Mouse (Mus musculus) CH12.LX (cell line): ENCODE measurements around the gene Oprd1. TPM values are rescaled to one million over a fixed set of nuclear protein-coding genes. Genes with fewer than 3 reads are reported as not detected.

Experiments used
- DNase-seq: peaks from one replicate; pipeline ENCODE4 v3.0.0-alpha.2; 2013; ENCODE audit errors: extremely low read depth
- H3K27ac ChIP-seq: 2 replicates; pipeline ENCODE4 v1.5.1; 2012; ENCODE audit warnings: low read depth, mild to moderate bottlenecking, control low read depth, moderate library complexity; ENCODE audit not compliant: insufficient read depth
- H3K27me3 ChIP-seq: replicated peaks from 2 replicates; pipeline ENCODE3; 2012; ENCODE audit warnings: inconsistent platforms
- H3K36me3 ChIP-seq, 2 experiments: replicated peaks in 1 of 2; 2 replicates each; pipeline versions ENCODE3 to v1.6.1; 2012; ENCODE audit warnings: inconsistent platforms in 1 of 2, low read length in 1 of 2, mild to moderate bottlenecking in 1 of 2, mixed read lengths in 1 of 2, moderate library complexity in 1 of 2; ENCODE audit not compliant: control insufficient read depth in 1 of 2, insufficient read depth in 1 of 2
- H3K4me1 ChIP-seq, 2 experiments: 2 replicates each; pipeline ENCODE4 v1.6.1; 2012; ENCODE audit warnings: inconsistent platforms in 1 of 2, moderate library complexity in 1 of 2; ENCODE audit not compliant: insufficient read depth in 2 of 2, control insufficient read depth in 1 of 2
- H3K4me2 ChIP-seq: 2 replicates; pipeline ENCODE4 v1.6.1; 2012; ENCODE audit warnings: low read depth, mild to moderate bottlenecking, control low read depth; ENCODE audit not compliant: poor library complexity, insufficient read depth, severe bottlenecking
- H3K4me3 ChIP-seq, 3 experiments: fragments of 150-350 bp in 1 of 3; sonication (generic) in 1 of 3; replicated peaks in 1 of 3; 2 replicates each; pipeline versions ENCODE3 to v1.5.1; 2011 to 2012; ENCODE audit warnings: low read depth in 2 of 3, low read length in 2 of 3, mild to moderate bottlenecking in 2 of 3, moderate library complexity in 2 of 3, control low read depth in 1 of 3, improper control_type of control experiment in 1 of 3, inconsistent platforms in 1 of 3, mixed read lengths in 1 of 3; ENCODE audit not compliant: poor library complexity in 1 of 3
- H3K79me2 ChIP-seq: replicated peaks from 2 replicates; pipeline ENCODE4 v1.6.1; 2012; ENCODE audit warnings: mild to moderate bottlenecking, moderate library complexity; ENCODE audit not compliant: control insufficient read depth, poor library complexity, insufficient read depth, severe bottlenecking; ENCODE audit errors: extremely low read depth
- H3K9ac ChIP-seq: 2 replicates; pipeline ENCODE4 v1.6.1; 2012; ENCODE audit warnings: low read depth, mild to moderate bottlenecking, control low read depth, moderate library complexity; ENCODE audit not compliant: insufficient read depth
- H3K9me3 ChIP-seq: replicated peaks from 2 replicates; pipeline ENCODE3; 2012; ENCODE audit warnings: low read length, inconsistent platforms, mixed read lengths
- BHLHE40 ChIP-seq: IDR thresholded peaks from 2 replicates; pipeline ENCODE4 v1.6.1; 2011; ENCODE audit warnings: mild to moderate bottlenecking, low read depth, low read length, improper control_type of control experiment
- E2F4 ChIP-seq: IDR thresholded peaks from 2 replicates; pipeline ENCODE4 v1.6.1; 2011; ENCODE audit warnings: low read depth, low read length, improper control_type of control experiment; ENCODE audit not compliant: insufficient replicate concordance
- EP300 ChIP-seq: IDR thresholded peaks from 2 replicates; pipeline ENCODE4 v1.6.1; 2011; ENCODE audit warnings: low read length, improper control_type of control experiment
- JUN ChIP-seq: IDR thresholded peaks from 2 replicates; pipeline ENCODE4 v1.6.1; 2011; ENCODE audit warnings: low read depth, mild to moderate bottlenecking, low read length, improper control_type of control experiment, moderate library complexity; ENCODE audit not compliant: insufficient read depth
- MAZ ChIP-seq: IDR thresholded peaks from 2 replicates; pipeline ENCODE4 v1.6.1; 2012; ENCODE audit warnings: low read depth, mild to moderate bottlenecking, inconsistent platforms, low read length, improper control_type of control experiment, moderate library complexity
- MXI1 ChIP-seq: IDR thresholded peaks from 2 replicates; pipeline ENCODE4 v1.6.1; 2011; ENCODE audit warnings: mild to moderate bottlenecking, low read depth, low read length, improper control_type of control experiment
- NELFE ChIP-seq: IDR thresholded peaks from 2 replicates; pipeline ENCODE4 v1.6.1; 2011; ENCODE audit warnings: low read depth, low read length, improper control_type of control experiment
- PAX5 ChIP-seq: IDR thresholded peaks from 2 replicates; pipeline ENCODE4 v1.6.1; 2012; ENCODE audit warnings: low read length, inconsistent platforms, mixed read lengths
- POLR2A ChIP-seq: IDR thresholded peaks from 2 replicates; pipeline ENCODE4 v1.6.1; 2011; ENCODE audit warnings: low read depth, mild to moderate bottlenecking, improper control_type of control experiment, low read length
- RAD21 ChIP-seq: IDR thresholded peaks from 2 replicates; pipeline ENCODE4 v1.6.1; 2011; ENCODE audit warnings: low read depth, mild to moderate bottlenecking, low read length, improper control_type of control experiment, moderate library complexity
- SIN3A ChIP-seq: IDR thresholded peaks from 2 replicates; pipeline ENCODE4 v1.6.1; 2012; ENCODE audit warnings: low read length, improper control_type of control experiment, inconsistent platforms
- SMC3 ChIP-seq: IDR thresholded peaks from 2 replicates; pipeline ENCODE4 v1.6.1; 2011; ENCODE audit warnings: low read depth, low read length, improper control_type of control experiment
- UBTF ChIP-seq: IDR thresholded peaks from 2 replicates; pipeline ENCODE4 v1.6.1; 2012; ENCODE audit warnings: low read depth, mild to moderate bottlenecking, inconsistent platforms, low read length, improper control_type of control experiment, moderate library complexity
- USF1 ChIP-seq: IDR thresholded peaks from 2 replicates; pipeline ENCODE4 v1.6.1; 2014; ENCODE audit warnings: low read depth, mild to moderate bottlenecking, inconsistent platforms, low read length, improper control_type of control experiment
- USF2 ChIP-seq: conservative IDR thresholded peaks from 2 replicates; pipeline ENCODE4 v1.6.1; 2011; ENCODE audit warnings: low read depth, low read length, improper control_type of control experiment
- ZC3H11A ChIP-seq: IDR thresholded peaks from 2 replicates; pipeline ENCODE4 v1.6.1; 2012; ENCODE audit warnings: low read depth, mild to moderate bottlenecking, inconsistent platforms, low read length, improper control_type of control experiment
- ZNF384 ChIP-seq: IDR thresholded peaks from 2 replicates; pipeline ENCODE4 v1.6.1; 2012; ENCODE audit warnings: low read depth, low read length, improper control_type of control experiment, inconsistent platforms
- dilution Hi-C: fragments of 300-500 bp; cut with MboI; formaldehyde crosslinking; loops from 2 replicates; pipeline ENCODE4 v1.14.3; 2020; ENCODE audit warnings: low sequenced_read_pairs; ENCODE audit not compliant: extremely low pct_unique_long_range_greater_than_20kb, extremely low pct_ligation_motif_present
- in situ Hi-C: fragments of 300-500 bp; cut with MboI; formaldehyde crosslinking; loops from 3 replicates; pipeline ENCODE4 v1.14.3; 2019; ENCODE audit warnings: low sequenced_read_pairs, low pct_ligation_motif_present, low pct_unique_long_range_greater_than_20kb, mixed read lengths
- polyA plus RNA-seq: library from polyadenylated mRNA; unstranded; fragments of >175 nt; gene quantifications from 2 replicates; pipeline ENCODE4 v1.2.1, GENCODE M21; 2012; ENCODE audit warnings: low read depth; ENCODE audit not compliant: insufficient read length
- total RNA-seq, 2 experiments: library from RNA; depleted of rRNA; stranded (reverse); fragments of 300-350 nt in 1 of 2; fragments of >200 nt in 1 of 2; gene quantifications; 2 replicates each; pipeline ENCODE4 v1.2.3; 2012 to 2014

Oprd1 gene
- total and polyA plus RNA-seq, 3 experiments = not detected

- TF ChIP-seq USF1 = no peak
- peak; percentile 31; the same call in 1 of the 2 replicates for TF ChIP-seq SIN3A
- TF ChIP-seq UBTF = no peak
- no peak for TF ChIP-seq E2F4
- TF ChIP-seq PAX5 = no peak
- no peak for TF ChIP-seq BHLHE40
- peak; percentile 94 for TF ChIP-seq RAD21
- TF ChIP-seq USF2 = no peak
- TF ChIP-seq, all 38 proteins: peak for 7
Measured at GRCm38 (mm10) chr4:132079555-132080275, 64.6 kb downstream of the Oprd1 start (continued).

GRCm38 (mm10) chr4:132078296-132078714, 66.0 kb downstream of the Oprd1 start:
- Histone ChIP-seq H3K4me1 (peaks cover 4 to 33% of the 10 kb centered on the region in 2 experiments), H3K4me3 (no peak overlapping the region), H3K27me3 (no peaks in the 10 kb centered on the region), H3K27ac (no peak overlapping the region), H3K9ac (no peak overlapping the region), H3K9me3 (no peaks in the 10 kb centered on the region), H3K36me3 (no peaks in the 10 kb centered on the region), H3K4me2 (no peak overlapping the region), H3K79me2 (no peaks in the 10 kb centered on the region)
- in situ Hi-C loops (loop anchor here (5.0 to 25.0 kb wide), 3 partner anchors 91 to 434 kb away; partner anchors contain the start of gene Sesn2), dilution Hi-C loops (no loop called here)
- DNase-seq = no peak
- no peak for TF ChIP-seq SIN3A
- TF ChIP-seq NELFE = no peak
- TF ChIP-seq JUN = no peak

GRCm38 (mm10) chr4:132077445-132077844, 66.8 kb downstream of the Oprd1 start:
- H3K9me3 ChIP-seq = no peaks in the 10 kb centered on the region
- H3K4me1 ChIP-seq = peaks cover 4 to 33% of the 10 kb centered on the region in 2 experiments
- in situ Hi-C loops = loop anchor here (5.0 to 25.0 kb wide), 3 partner anchors 90 to 435 kb away; partner anchors contain the start of gene Sesn2
- no peak overlapping the region for H3K4me3 ChIP-seq
- TF ChIP-seq RAD21 (no peak), ZC3H11A (no peak), SMC3 (no peak), EP300 (no peak), PAX5 (no peak), MXI1 (no peak), POLR2A (no peak), BHLHE40 (no peak), ZNF384 (no peak), NELFE (no peak), USF1 (no peak), MAZ (no peak)
- TF ChIP-seq, all 38 proteins: peak for 0
- Histone ChIP-seq H3K27ac (no peak overlapping the region), H3K79me2 (no peaks in the 10 kb centered on the region), H3K9ac (no peak overlapping the region), H3K36me3 (no peaks in the 10 kb centered on the region), H3K27me3 (no peaks in the 10 kb centered on the region), H3K4me2 (no peak overlapping the region)
- dilution Hi-C loops = no loop called here
- no peak for DNase-seq
